In the genomic region with DNA sequence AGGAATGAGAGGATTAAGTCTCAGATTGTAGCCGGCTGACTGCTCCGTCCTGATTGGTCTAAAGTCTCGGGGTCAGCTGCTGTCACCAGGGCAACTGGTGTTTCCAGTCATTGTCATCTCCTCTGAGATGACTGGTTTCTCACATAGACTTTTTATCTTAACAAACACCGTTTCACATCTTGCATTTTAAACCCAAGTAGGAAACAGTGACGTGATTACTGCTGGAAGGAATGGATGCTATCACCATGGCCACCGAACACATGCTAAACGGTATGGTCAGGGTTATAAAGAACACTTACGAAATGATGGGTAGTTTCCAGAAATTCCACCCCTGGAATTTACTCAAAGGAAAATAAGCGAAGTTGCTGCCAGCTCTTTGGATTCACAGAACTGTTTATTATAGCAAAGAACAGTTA, we compare ENCODE assay signal across 16 mouse cellular contexts. TPM values are rescaled to one million over a fixed set of nuclear protein-coding genes. Genes with fewer than 3 reads are reported as not detected.
DNase-seq lines count a peak whose midpoint lies in the region; ATAC-seq and TF ChIP-seq lines count a peak whose summit lies in the region.
"Had no signal": no experiment of that assay in that cellular context is flagged by ENCODE, and none has a peak within 500 bp of the region (broad histone marks: within the 10 kb centered on the region; RNA-seq: fewer than 3 reads in every experiment).

No protein-coding gene starts in this region.

- H3K27ac ChIP-seq in hindbrain, embryonic 16.5 days (ENCODE audit: low read depth, low read length) = no peak overlapping the region
- no peak overlapping the region for H3K27ac ChIP-seq in hindbrain, embryonic 12.5 days
- no peak overlapping the region; the same call in 1 of the 2 replicates for H3K27ac ChIP-seq in embryonic facial prominence, embryonic 14.5 days (replicated peaks; ENCODE audit: low read depth, low read length)
- no peak overlapping the region for H3K27ac ChIP-seq in forebrain, embryonic 16.5 days (ENCODE audit: low read length)
- no peak overlapping the region for H3K27ac ChIP-seq in midbrain, postnatal 0 days (ENCODE audit: low read depth, low read length)
- no peak overlapping the region for H3K27ac ChIP-seq in intestine, embryonic 15.5 days
- H3K27ac ChIP-seq: heart, embryonic 13.5 days; hindbrain, embryonic 15.5 days; neural tube, embryonic 15.5 days had no signal

- no peak for ATAC-seq in hindbrain, embryonic 16.5 days
- ATAC-seq in hindbrain, embryonic 12.5 days (ENCODE audit: low FRiP score) = no peak
- ATAC-seq in embryonic facial prominence, embryonic 14.5 days (ENCODE audit: low read depth) = no peak
- ATAC-seq in forebrain, embryonic 16.5 days = no peak
- ATAC-seq in midbrain, postnatal 0 days (ENCODE audit: low FRiP score) = no peak
- ATAC-seq in intestine, embryonic 15.5 days = no peak
- ATAC-seq: activated CD4-positive, CD25-positive, alpha-beta regulatory T cell, adult 4 months had no signal

- peaks cover 13% of the 10 kb centered on the region for H3K4me1 ChIP-seq in hindbrain, embryonic 16.5 days (ENCODE audit: control insufficient read depth, insufficient read depth, low read depth, low read length)
- peaks cover 15% of the 10 kb centered on the region for H3K4me1 ChIP-seq in hindbrain, embryonic 12.5 days
- H3K4me1 ChIP-seq in embryonic facial prominence, embryonic 14.5 days (ENCODE audit: control insufficient read depth, insufficient read depth, low read length) = peaks cover 9% of the 10 kb centered on the region; the same call in 1 of the 2 replicates
- H3K4me1 ChIP-seq in forebrain, embryonic 16.5 days (replicated peaks; ENCODE audit: control insufficient read depth, insufficient read depth, low read length) = peaks cover 12% of the 10 kb centered on the region
- H3K4me1 ChIP-seq in midbrain, postnatal 0 days (ENCODE audit: insufficient read depth, low read length) = no peaks in the 10 kb centered on the region; the same call in 1 of the 2 replicates
- peaks cover 11% of the 10 kb centered on the region; the same call in 1 of the 2 replicates for H3K4me1 ChIP-seq in intestine, embryonic 15.5 days (replicated peaks)

- DNase-seq in embryonic facial prominence, embryonic 14.5 days (ENCODE audit: low spot score) = peak; percentile 34
- DNase-seq in midbrain, postnatal 0 days (ENCODE audit: low spot score) = no peak
- no peak for DNase-seq in heart, adult 9 months (ENCODE audit: low spot score in 2 of 2)
- DNase-seq: adrenal gland, postnatal 36 days; gastrocnemius, postnatal 10 days; kidney, adult 9 months; liver had no signal

- peaks cover 2% of the 10 kb centered on the region; the same call in 1 of the 2 replicates for H3K36me3 ChIP-seq in hindbrain, embryonic 16.5 days (ENCODE audit: control insufficient read depth, insufficient read depth, low read length)
- H3K36me3 ChIP-seq in hindbrain, embryonic 12.5 days = no peaks in the 10 kb centered on the region
- peaks cover 6% of the 10 kb centered on the region; the same call in 1 of the 2 replicates for H3K36me3 ChIP-seq in embryonic facial prominence, embryonic 14.5 days (ENCODE audit: control insufficient read depth, insufficient read depth, low read length)
- no peaks in the 10 kb centered on the region for H3K36me3 ChIP-seq in forebrain, embryonic 16.5 days (ENCODE audit: control insufficient read depth, insufficient read depth)
- no peaks in the 10 kb centered on the region for H3K36me3 ChIP-seq in midbrain, postnatal 0 days (ENCODE audit: insufficient read depth, low read length)
- H3K36me3 ChIP-seq in intestine, embryonic 15.5 days = no peaks in the 10 kb centered on the region
- H3K36me3 ChIP-seq: hindbrain, embryonic 15.5 days; neural tube, embryonic 15.5 days had no signal

- no peak for TF ChIP-seq CTCF in midbrain, postnatal 0 days (IDR thresholded peaks at IDR 0.05)

- peak overlapping the region; percentile 11; the same call in 1 of the 2 replicates for H3K4me2 ChIP-seq in hindbrain, embryonic 16.5 days (ENCODE audit: low read length)
- no peak overlapping the region for H3K4me2 ChIP-seq in hindbrain, embryonic 12.5 days (replicated peaks)
- peak overlapping the region; percentile 8; the same call in 1 of the 2 replicates for H3K4me2 ChIP-seq in embryonic facial prominence, embryonic 14.5 days (ENCODE audit: low read depth, low read length)
- peak overlapping the region; percentile 16; the same call in 1 of the 2 replicates for H3K4me2 ChIP-seq in forebrain, embryonic 16.5 days (ENCODE audit: low read length)
- H3K4me2 ChIP-seq in midbrain, postnatal 0 days (ENCODE audit: low read depth, low read length, poor library complexity, severe bottlenecking) = peak overlapping the region; percentile 32
- no peak overlapping the region for H3K4me2 ChIP-seq in intestine, embryonic 15.5 days (replicated peaks)
- H3K4me2 ChIP-seq: heart, embryonic 13.5 days; hindbrain, embryonic 15.5 days; neural tube, embryonic 15.5 days had no signal

- H3K9me3 ChIP-seq in hindbrain, embryonic 16.5 days (ENCODE audit: control insufficient read depth, low read length) = no peaks in the 10 kb centered on the region
- H3K9me3 ChIP-seq in hindbrain, embryonic 12.5 days (replicated peaks) = peaks cover 3% of the 10 kb centered on the region; the same call in 1 of the 2 replicates
- 0 out of 2 replicates have a peak, but pooled peaks cover 4% of the 10 kb centered on the region for H3K9me3 ChIP-seq in embryonic facial prominence, embryonic 14.5 days (ENCODE audit: control insufficient read depth, low read length)
- no peaks in the 10 kb centered on the region for H3K9me3 ChIP-seq in forebrain, embryonic 16.5 days (ENCODE audit: control insufficient read depth, low read length)
- H3K9me3 ChIP-seq in midbrain, postnatal 0 days (ENCODE audit: low read length) = no peaks in the 10 kb centered on the region
- H3K9me3 ChIP-seq in intestine, embryonic 15.5 days = no peaks in the 10 kb centered on the region
- H3K9me3 ChIP-seq: hindbrain, embryonic 15.5 days; neural tube, embryonic 15.5 days had no signal

- no peak overlapping the region for H3K9ac ChIP-seq in hindbrain, embryonic 16.5 days (ENCODE audit: low read depth, low read length)
- H3K9ac ChIP-seq in hindbrain, embryonic 12.5 days = no peak overlapping the region
- no peak overlapping the region for H3K9ac ChIP-seq in embryonic facial prominence, embryonic 14.5 days (ENCODE audit: low read depth, low read length)
- no peak overlapping the region for H3K9ac ChIP-seq in forebrain, embryonic 16.5 days (replicated peaks; ENCODE audit: low read depth, low read length)
- H3K9ac ChIP-seq in midbrain, postnatal 0 days (replicated peaks; ENCODE audit: low read length, poor library complexity, severe bottlenecking) = no peak overlapping the region
- no peak overlapping the region for H3K9ac ChIP-seq in intestine, embryonic 15.5 days
- H3K9ac ChIP-seq: heart, embryonic 13.5 days; hindbrain, embryonic 15.5 days; neural tube, embryonic 15.5 days had no signal

- H3K27me3 ChIP-seq in hindbrain, embryonic 16.5 days (replicated peaks; ENCODE audit: control insufficient read depth, insufficient read depth, low read length) = no peaks in the 10 kb centered on the region
- H3K27me3 ChIP-seq in hindbrain, embryonic 12.5 days = no peaks in the 10 kb centered on the region
- no peaks in the 10 kb centered on the region for H3K27me3 ChIP-seq in embryonic facial prominence, embryonic 14.5 days (replicated peaks; ENCODE audit: control insufficient read depth, insufficient read depth, low read length)
- H3K27me3 ChIP-seq in forebrain, embryonic 16.5 days (replicated peaks; ENCODE audit: control insufficient read depth, insufficient read depth, low read length) = no peaks in the 10 kb centered on the region
- H3K27me3 ChIP-seq in midbrain, postnatal 0 days (ENCODE audit: insufficient read depth, low read length) = no peaks in the 10 kb centered on the region
- H3K27me3 ChIP-seq in intestine, embryonic 15.5 days (replicated peaks) = no peaks in the 10 kb centered on the region
- H3K27me3 ChIP-seq: heart, embryonic 13.5 days; hindbrain, embryonic 15.5 days; neural tube, embryonic 15.5 days had no signal

- WGBS in hindbrain, embryonic 16.5 days = 28% methylated on average over 9 of the region's 9 CpGs
- 38% methylated on average over 9 of the region's 9 CpGs for WGBS in hindbrain, embryonic 12.5 days
- 54% methylated on average over 9 of the region's 9 CpGs for WGBS in embryonic facial prominence, embryonic 14.5 days
- 11% methylated on average over 9 of the region's 9 CpGs for WGBS in forebrain, embryonic 16.5 days
- WGBS in midbrain, postnatal 0 days = 11% methylated on average over 9 of the region's 9 CpGs
- WGBS in intestine, embryonic 15.5 days = 44% methylated on average over 9 of the region's 9 CpGs

- H3K4me3 ChIP-seq in hindbrain, embryonic 16.5 days (ENCODE audit: low read length) = no peak overlapping the region
- no peak overlapping the region for H3K4me3 ChIP-seq in hindbrain, embryonic 12.5 days
- no peak overlapping the region for H3K4me3 ChIP-seq in embryonic facial prominence, embryonic 14.5 days (ENCODE audit: low read depth, low read length)
- no peak overlapping the region for H3K4me3 ChIP-seq in forebrain, embryonic 16.5 days (replicated peaks; ENCODE audit: low read length)
- no peak overlapping the region for H3K4me3 ChIP-seq in midbrain, postnatal 0 days (ENCODE audit: low read depth, low read length)
- H3K4me3 ChIP-seq in intestine, embryonic 15.5 days (replicated peaks) = no peak overlapping the region
- H3K4me3 ChIP-seq: erythroblast, embryonic 14.5 days; heart, embryonic 13.5 days; hindbrain, embryonic 15.5 days; neural tube, embryonic 15.5 days had no signal

RNA-seq across cellular contexts. Expression of gene Ak3, which starts 3.4 kb away (rescaled TPM):
- 74.4 and 75.2 TPM in 2 replicates for polyA plus RNA-seq in hindbrain, embryonic 16.5 days (2015; fragmentation: Nextera tagmentation; extraction: Ambion mirVana)
- polyA plus RNA-seq in hindbrain, embryonic 12.5 days (2016; fragmentation: Nextera tagmentation; extraction: Ambion mirVana) = 69.3 and 75.5 TPM in 2 replicates
- polyA plus RNA-seq in embryonic facial prominence, embryonic 14.5 days (2014; fragmentation: Nextera tagmentation; extraction: Ambion mirVana) = 93.5 and 95.5 TPM in 2 replicates
- 68.9 and 83.1 TPM in 2 replicates for polyA plus RNA-seq in forebrain, embryonic 16.5 days (2015; fragmentation: Nextera tagmentation; extraction: Ambion mirVana)
- total RNA-seq in midbrain, postnatal 0 days (2014; rRNA removed) = 75.4 and 99.4 TPM in 2 replicates
- 69.0 and 74.6 TPM in 2 replicates for polyA plus RNA-seq in midbrain, postnatal 0 days (2015; fragmentation: Nextera tagmentation; extraction: Ambion mirVana)
- polyA plus RNA-seq in intestine, embryonic 15.5 days (2015; fragmentation: Nextera tagmentation; extraction: Ambion mirVana) = 98.6 and 101 TPM in 2 replicates

RNA-seq across cellular contexts. Expression of gene Cdc37l1, which starts 54.2 kb away (rescaled TPM):
- 41.2 and 45.0 TPM in 2 replicates for polyA plus RNA-seq in hindbrain, embryonic 16.5 days (2015; fragmentation: Nextera tagmentation; extraction: Ambion mirVana)
- 58.1 and 58.5 TPM in 2 replicates for polyA plus RNA-seq in hindbrain, embryonic 12.5 days (2016; fragmentation: Nextera tagmentation; extraction: Ambion mirVana)
- 35.8 and 41.8 TPM in 2 replicates for polyA plus RNA-seq in embryonic facial prominence, embryonic 14.5 days (2014; fragmentation: Nextera tagmentation; extraction: Ambion mirVana)
- 56.6 and 57.6 TPM in 2 replicates for polyA plus RNA-seq in forebrain, embryonic 16.5 days (2015; fragmentation: Nextera tagmentation; extraction: Ambion mirVana)
- total RNA-seq in midbrain, postnatal 0 days (2014; rRNA removed) = 52.2 and 74.0 TPM in 2 replicates
- polyA plus RNA-seq in midbrain, postnatal 0 days (2015; fragmentation: Nextera tagmentation; extraction: Ambion mirVana) = 33.1 and 34.2 TPM in 2 replicates
- 29.7 and 29.9 TPM in 2 replicates for polyA plus RNA-seq in intestine, embryonic 15.5 days (2015; fragmentation: Nextera tagmentation; extraction: Ambion mirVana)

RNA-seq across cellular contexts. Expression of gene Rcl1, which starts 56.8 kb away (rescaled TPM):
- 39.1 and 42.2 TPM in 2 replicates for polyA plus RNA-seq in hindbrain, embryonic 16.5 days (2015; fragmentation: Nextera tagmentation; extraction: Ambion mirVana)
- 33.0 and 37.7 TPM in 2 replicates for polyA plus RNA-seq in hindbrain, embryonic 12.5 days (2016; fragmentation: Nextera tagmentation; extraction: Ambion mirVana)
- 44.8 and 52.9 TPM in 2 replicates for polyA plus RNA-seq in embryonic facial prominence, embryonic 14.5 days (2014; fragmentation: Nextera tagmentation; extraction: Ambion mirVana)
- 35.3 and 40.4 TPM in 2 replicates for polyA plus RNA-seq in forebrain, embryonic 16.5 days (2015; fragmentation: Nextera tagmentation; extraction: Ambion mirVana)
- 23.6 and 26.1 TPM in 2 replicates for total RNA-seq in midbrain, postnatal 0 days (2014; rRNA removed)
- 34.6 and 37.8 TPM in 2 replicates for polyA plus RNA-seq in midbrain, postnatal 0 days (2015; fragmentation: Nextera tagmentation; extraction: Ambion mirVana)
- 63.0 and 67.1 TPM in 2 replicates for polyA plus RNA-seq in intestine, embryonic 15.5 days (2015; fragmentation: Nextera tagmentation; extraction: Ambion mirVana)

Comparison
In these comparisons a context has a peak if more than half of its experiments do, and no peak if none do; other contexts are left out.
1. H3K4me2 ChIP-seq: peak in hindbrain, embryonic 16.5 days (single experiment), embryonic facial prominence, embryonic 14.5 days (single experiment), forebrain, embryonic 16.5 days (single experiment) and midbrain, postnatal 0 days (single experiment); none in hindbrain, embryonic 12.5 days (single experiment) and intestine, embryonic 15.5 days (single experiment).